Mouse (Mus musculus): ENCODE measurements around the gene Daam1. TPM values are rescaled to one million over a fixed set of nuclear protein-coding genes. Genes with fewer than 3 reads are reported as not detected.

Daam1 gene
- polyA plus RNA-seq, 1 experiment, result 4.5 TPM

DNA sequence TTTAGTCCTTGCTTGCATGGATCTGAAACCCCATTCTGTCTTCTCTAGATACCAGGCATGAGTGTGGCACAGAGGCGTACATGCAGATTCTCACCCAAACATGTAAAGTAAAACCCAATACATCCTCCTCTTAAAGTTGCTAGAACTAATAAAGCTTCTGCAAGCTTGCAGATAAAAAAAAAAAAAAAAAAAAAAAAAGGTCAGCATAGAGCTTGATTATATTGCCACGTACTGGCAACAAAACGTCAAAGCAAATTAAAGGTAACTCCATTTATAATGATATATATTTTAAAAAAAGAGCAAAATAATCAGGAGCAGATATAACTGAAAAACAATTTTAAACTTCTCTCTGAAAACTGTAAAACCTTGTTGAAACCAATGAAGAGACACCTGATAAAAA is 210.4 kb downstream of the Daam1 start:
- no peak for DNase-seq (ENCODE audit: low read depth)

Other genes with a start within 250 kb of the Daam1 start
- 2.9 and 3.3 TPM in 2 replicates for gene Gpr135, start 240.0 kb downstream of the Daam1 start, polyA plus RNA-seq (2012; rRNA removed)

All from gonadal fat pad, adult 2 months (tissue).